ENCODE assay signal across 14 mouse cellular contexts in the genomic region with DNA sequence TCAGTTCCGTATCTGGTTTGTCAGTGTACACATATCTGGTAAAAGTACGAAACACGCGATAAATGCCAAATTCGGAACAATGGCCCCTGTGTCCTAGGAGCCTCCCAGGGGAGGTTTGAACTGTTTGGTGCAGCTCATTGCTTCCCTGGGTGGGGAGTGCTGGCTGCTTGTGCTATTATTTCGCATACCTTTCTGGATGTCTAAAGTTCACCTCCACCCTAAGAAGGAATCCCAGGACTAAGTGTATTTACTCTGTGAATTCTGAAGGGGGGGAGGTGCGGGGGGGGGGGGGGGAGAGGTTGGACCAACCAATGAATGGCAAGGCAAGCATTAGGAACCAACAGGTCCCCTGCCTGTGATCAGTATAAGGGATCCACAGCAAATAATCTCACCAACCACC. TPM values are rescaled to one million over a fixed set of nuclear protein-coding genes. Genes with fewer than 3 reads are reported as not detected.
DNase-seq lines count a peak whose midpoint lies in the region; ATAC-seq and TF ChIP-seq lines count a peak whose summit lies in the region.
"Had no signal": no experiment of that assay in that cellular context is flagged by ENCODE, and none has a peak within 500 bp of the region (broad histone marks: within the 10 kb centered on the region; RNA-seq: fewer than 3 reads in every experiment).

No protein-coding gene starts in this region.

- ATAC-seq in liver, embryonic 16.5 days (ENCODE audit: low read depth): no peak

- TF ChIP-seq EP300 in heart, adult 2 months (IDR thresholded peaks at IDR 0.05; ENCODE audit: insufficient read depth, low read depth, low read length): no peak

- TF ChIP-seq CTCF in heart, adult 2 months (IDR thresholded peaks at IDR 0.05): no peak
- TF ChIP-seq CTCF in E14TG2a.4 (conservative IDR thresholded peaks at IDR 0.05; ENCODE audit: low read length): no peak

- intact Hi-C loops in heart, adult 2 months (cut with DNase I): loop anchor here (10.0 kb wide), 1 partner anchor 473 kb away; the partner anchor contains the start of genes Fip1l1 and Scfd2

- peaks cover 24% of the 10 kb centered on the region for H3K4me1 ChIP-seq in heart, adult 2 months (ENCODE audit: control insufficient read depth, insufficient read depth, low read length)
- peaks cover 72% of the 10 kb centered on the region for H3K4me1 ChIP-seq in E14TG2a.4 (replicated peaks; ENCODE audit: low read depth, low read length)
- peaks cover 32% of the 10 kb centered on the region for H3K4me1 ChIP-seq in brown adipose tissue, adult 24 weeks (ENCODE audit: control insufficient read depth, insufficient read depth, insufficient read length, low read length)
- peaks cover 42% of the 10 kb centered on the region for H3K4me1 ChIP-seq in liver, embryonic 16.5 days (ENCODE audit: control insufficient read depth, low read depth, low read length)

- H3K27me3 ChIP-seq in heart, adult 2 months (ENCODE audit: control insufficient read depth, insufficient read depth, low read length): no peaks in the 10 kb centered on the region
- H3K27me3 ChIP-seq in E14TG2a.4 (ENCODE audit: insufficient read depth, low read length): no peaks in the 10 kb centered on the region
- no peaks in the 10 kb centered on the region for H3K27me3 ChIP-seq in liver, embryonic 16.5 days (ENCODE audit: control insufficient read depth, insufficient read depth, low read depth, low read length)
- H3K27me3 ChIP-seq: kidney, embryonic 15.5 days; neural tube, embryonic 13.5 days had no signal

- H3K4me2 ChIP-seq in liver, embryonic 16.5 days (ENCODE audit: low read depth, low read length): peak overlapping the region; percentile 98
- H3K4me2 ChIP-seq: kidney, embryonic 15.5 days had no signal

- H3K9me3 ChIP-seq in E14TG2a.4 (ENCODE audit: low read length): no peaks in the 10 kb centered on the region
- H3K9me3 ChIP-seq in liver, embryonic 16.5 days (replicated peaks; ENCODE audit: control insufficient read depth, low read length): no peaks in the 10 kb centered on the region
- H3K9me3 ChIP-seq: kidney, embryonic 15.5 days; neural tube, embryonic 13.5 days had no signal

- H3K27ac ChIP-seq in heart, adult 2 months: peak overlapping the region; percentile 2; the same call in 1 of the 2 replicates
- peak overlapping the region; percentile 62 for H3K27ac ChIP-seq in brown adipose tissue, adult 24 weeks (replicated peaks; ENCODE audit: low read depth, low read length)
- peak overlapping the region; percentile 75; the same call in 1 of the 2 replicates for H3K27ac ChIP-seq in liver, embryonic 16.5 days (ENCODE audit: low read length)
- H3K27ac ChIP-seq: kidney, embryonic 15.5 days; neural tube, embryonic 13.5 days had no signal

- 64% methylated on average over 7 of the region's 7 CpGs for WGBS in heart, adult 2 months
- WGBS in liver, embryonic 16.5 days (ENCODE audit: insufficient replicate concordance): 87% methylated on average over 6 of the region's 7 CpGs

- no peak overlapping the region for H3K9ac ChIP-seq in heart, adult 2 months (ENCODE audit: low read depth, low read length)
- H3K9ac ChIP-seq in liver, embryonic 16.5 days (ENCODE audit: low read depth, low read length): peak overlapping the region; percentile 47
- H3K9ac ChIP-seq: forebrain, postnatal 0 days; kidney, embryonic 15.5 days; neural tube, embryonic 13.5 days had no signal

- H3K4me3 ChIP-seq in heart, adult 2 months: no peak overlapping the region
- H3K4me3 ChIP-seq in E14TG2a.4 (replicated peaks; ENCODE audit: low read length): peak overlapping the region; percentile 63; the same call in 1 of the 2 replicates
- H3K4me3 ChIP-seq in brown adipose tissue, adult 24 weeks (ENCODE audit: insufficient read depth, low read depth, low read length): no peak overlapping the region
- H3K4me3 ChIP-seq in liver, embryonic 16.5 days (ENCODE audit: low read depth, low read length): peak overlapping the region; percentile 94
- H3K4me3 ChIP-seq: kidney, embryonic 15.5 days; neural tube, embryonic 13.5 days had no signal

- H3K79me2 ChIP-seq in heart, adult 2 months (replicated peaks; ENCODE audit: control insufficient read depth, insufficient read depth, low read length): peaks cover 8% of the 10 kb centered on the region

- peaks cover 14% of the 10 kb centered on the region for H3K36me3 ChIP-seq in heart, adult 2 months (ENCODE audit: control insufficient read depth, insufficient read depth, low read length)
- H3K36me3 ChIP-seq in E14TG2a.4 (ENCODE audit: insufficient read depth, low read length): no peaks in the 10 kb centered on the region
- H3K36me3 ChIP-seq in liver, embryonic 16.5 days (ENCODE audit: control insufficient read depth, insufficient read depth): no peaks in the 10 kb centered on the region
- H3K36me3 ChIP-seq: kidney, embryonic 15.5 days; neural tube, embryonic 13.5 days had no signal

- TF ChIP-seq POLR2A in heart, adult 2 months (IDR thresholded peaks at IDR 0.05; ENCODE audit: insufficient read depth, low read depth, low read length): no peak

- no peak for DNase-seq in heart, adult 2 months
- no peak for DNase-seq in heart, adult 8-10 months (ENCODE audit: low spot score)
- DNase-seq in layer of hippocampus, postnatal 10 days (ENCODE audit: low spot score in 2 of 2): no peak
- DNase-seq in kidney, adult 8-10 months: no peak
- no peak for DNase-seq in urinary bladder, postnatal 25 days (ENCODE audit: low spot score)
- DNase-seq: adrenal gland, postnatal 10 days; embryo, embryonic 11 days; heart, postnatal 36 days had no signal

RNA-seq across cellular contexts. Expression of gene Usp46, which starts 6.0 kb away (rescaled TPM):
- 10 to 100 TPM; 35.8 to 37.1 TPM for total RNA-seq in heart, adult 2 months (2021)
- polyA plus RNA-seq in heart, adult 2 months (2012; rRNA removed): 6.4 and 15.8 TPM in 2 replicates
- 10 to 100 TPM; 32.2 to 40.1 (median 34.8) TPM for total RNA-seq in heart, adult 8-10 months (2022)
- polyA plus RNA-seq in brown adipose tissue, adult 24 weeks (2012; ENCODE audit: insufficient read depth, insufficient read length, missing spikeins): 11.9 and 15.5 TPM in 2 replicates
- 18.9 and 20.0 TPM in 2 replicates for polyA plus RNA-seq in liver, embryonic 16.5 days (2015; fragmentation: Nextera tagmentation; extraction: Ambion mirVana)
- 100 to 1,000 TPM; 109 to 136 TPM for total RNA-seq in layer of hippocampus, postnatal 10 days (2021)

Comparison
In these comparisons a context has a peak if more than half of its experiments do, and no peak if none do; other contexts are left out.
1. H3K27ac ChIP-seq: peak in every context shown above with its lines; median percentile 75 in liver, embryonic 16.5 days; 62 in brown adipose tissue, adult 24 weeks; 2 in heart, adult 2 months.
2. H3K4me3 ChIP-seq: peak in E14TG2a.4 (single experiment) and liver, embryonic 16.5 days (single experiment); none in heart, adult 2 months (single experiment) and brown adipose tissue, adult 24 weeks (single experiment).